In the genomic region with DNA sequence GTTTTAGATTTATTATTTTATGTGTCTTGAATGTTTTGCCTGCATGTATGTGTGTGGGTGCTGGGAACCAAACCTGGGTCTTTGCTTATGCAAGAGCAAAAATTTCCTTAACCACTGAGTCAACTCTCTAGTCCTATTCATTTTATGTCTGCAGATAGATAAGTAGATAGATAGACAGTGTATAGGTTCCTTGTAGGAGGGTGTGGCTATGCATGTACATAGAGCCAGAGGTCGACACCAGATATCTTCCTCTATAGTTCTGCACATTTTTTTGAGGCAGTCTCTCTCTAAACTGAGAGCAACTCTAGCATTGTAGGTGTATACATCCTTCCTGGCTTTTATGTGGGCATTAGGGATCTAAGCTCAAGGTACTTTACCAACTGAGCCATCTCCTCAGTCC, we compare ENCODE assay signal across 29 mouse cellular contexts. TPM values are rescaled to one million over a fixed set of nuclear protein-coding genes. Genes with fewer than 3 reads are reported as not detected.
"Had no signal": no experiment of that assay in that cellular context is flagged by ENCODE, and none has a peak within 500 bp of the region (broad histone marks: within the 10 kb centered on the region; RNA-seq: fewer than 3 reads in every experiment).

No protein-coding gene starts in this region.

- H3K4me1 ChIP-seq: limb, embryonic 10.5 days; limb, embryonic 12.5 days; limb, embryonic 13.5 days; limb, embryonic 15.5 days; lung, embryonic 15.5 days; midbrain, embryonic 10.5 days; midbrain, embryonic 12.5 days; midbrain, embryonic 13.5 days; midbrain, embryonic 15.5 days; neural tube, embryonic 12.5 days had no signal

- H3K27me3 ChIP-seq: limb, embryonic 12.5 days; limb, embryonic 13.5 days; limb, embryonic 15.5 days; liver, embryonic 15.5 days; lung, embryonic 15.5 days; megakaryocyte, embryonic 14.5 days; midbrain, embryonic 12.5 days; midbrain, embryonic 13.5 days; midbrain, embryonic 15.5 days; neural tube, embryonic 12.5 days had no signal

- H3K9me3 ChIP-seq: limb, embryonic 10.5 days; limb, embryonic 12.5 days; limb, embryonic 15.5 days; liver, embryonic 15.5 days; lung, embryonic 15.5 days; megakaryocyte, embryonic 14.5 days; midbrain, embryonic 10.5 days; midbrain, embryonic 12.5 days; midbrain, embryonic 13.5 days; midbrain, embryonic 15.5 days; neural tube, embryonic 12.5 days had no signal

- ATAC-seq: lung, postnatal 0 days; midbrain, embryonic 13.5 days; midbrain, embryonic 15.5 days; midbrain, embryonic 16.5 days had no signal

- DNase-seq: left cerebral cortex, postnatal 4 days; lung, adult 18-20 months; lung, adult 2 months; lung, embryonic 14.5 days; lung, postnatal 10 days; lung, postnatal 14 days; lung, postnatal 36 days; lung, postnatal 4 days; midbrain, embryonic 14.5 days had no signal

- H3K4me2 ChIP-seq: limb, embryonic 12.5 days; limb, embryonic 13.5 days; limb, embryonic 15.5 days; liver, embryonic 11.5 days; liver, embryonic 15.5 days; lung, embryonic 14.5 days; lung, embryonic 15.5 days; midbrain, embryonic 11.5 days; midbrain, embryonic 12.5 days; midbrain, embryonic 13.5 days; midbrain, embryonic 15.5 days; neural tube, embryonic 12.5 days had no signal

- H3K27ac ChIP-seq: left cerebral cortex, adult 2 months; limb, embryonic 10.5 days; limb, embryonic 12.5 days; limb, embryonic 13.5 days; limb, embryonic 15.5 days; liver, embryonic 14.5 days; liver, embryonic 15.5 days; lung, embryonic 15.5 days; macrophage; midbrain, embryonic 10.5 days; midbrain, embryonic 12.5 days; midbrain, embryonic 13.5 days; midbrain, embryonic 15.5 days; neural tube, embryonic 12.5 days had no signal

- H3K9ac ChIP-seq: limb, embryonic 12.5 days; limb, embryonic 13.5 days; limb, embryonic 15.5 days; liver, embryonic 14.5 days; liver, embryonic 15.5 days; lung, embryonic 14.5 days; lung, embryonic 15.5 days; midbrain, embryonic 12.5 days; midbrain, embryonic 13.5 days; midbrain, embryonic 15.5 days; neural tube, embryonic 12.5 days had no signal

- H3K4me3 ChIP-seq: left cerebral cortex, adult 2 months; limb, embryonic 10.5 days; limb, embryonic 12.5 days; limb, embryonic 13.5 days; limb, embryonic 15.5 days; liver, embryonic 15.5 days; lung, embryonic 15.5 days; megakaryocyte, embryonic 14.5 days; midbrain, embryonic 10.5 days; midbrain, embryonic 12.5 days; midbrain, embryonic 13.5 days; midbrain, embryonic 15.5 days; myocyte; neural tube, embryonic 12.5 days had no signal

RNA-seq across cellular contexts. Expression of a gene that starts 34.0 kb away (rescaled TPM):
- polyA plus RNA-seq: macrophage; midbrain, embryonic 14.5 days; myocyte had no signal
